Mouse (Mus musculus) frontal cortex, adult (tissue): ENCODE results near the gene Dnaja3.
A peak's percentile ranks its signal among the peaks of the same experiment; 100 is the strongest.

ENCODE experiments used
- ATAC-seq: cut with Nextera tagmentation; 2 replicates; pipeline ENCODE4 v1.9.2; 2017; ENCODE audit warnings: mild to moderate bottlenecking, moderate library complexity, mixed read lengths; ENCODE audit not compliant: low TSS enrichment

Gene Dnaja3

DNA sequence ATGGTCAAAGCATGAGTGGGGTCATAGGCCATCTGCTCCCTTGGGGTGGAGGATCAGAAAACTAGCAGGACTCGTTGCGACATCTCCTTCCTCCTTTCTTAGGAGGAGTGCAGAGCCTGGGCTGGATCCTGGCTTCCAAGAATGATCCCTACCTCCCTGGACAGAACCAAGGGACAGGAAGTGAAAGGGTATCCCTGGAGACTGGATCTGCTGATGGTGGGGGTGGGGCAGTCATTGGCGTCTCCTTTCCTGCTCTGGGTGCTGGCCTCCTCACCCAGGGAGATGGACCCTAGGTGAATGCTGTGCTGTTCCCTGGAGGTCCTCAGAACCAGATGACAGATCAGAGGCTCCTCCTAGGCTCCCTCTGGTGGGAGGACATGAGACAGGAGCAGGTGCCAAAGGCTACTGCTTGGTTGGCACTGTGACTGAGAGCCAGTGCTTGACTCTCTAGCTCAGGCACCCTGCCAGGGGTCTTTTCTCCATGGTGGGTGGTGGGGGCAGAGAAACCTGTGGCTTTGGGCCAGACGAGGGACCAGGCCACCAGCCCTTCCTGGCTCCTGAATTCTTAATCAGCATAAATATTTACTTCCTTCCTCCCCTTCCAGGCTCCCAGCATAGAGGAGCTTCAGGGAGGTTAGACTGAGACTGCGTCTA, 33.2 kb upstream of the Dnaja3 start:
- no peak for ATAC-seq

DNA sequence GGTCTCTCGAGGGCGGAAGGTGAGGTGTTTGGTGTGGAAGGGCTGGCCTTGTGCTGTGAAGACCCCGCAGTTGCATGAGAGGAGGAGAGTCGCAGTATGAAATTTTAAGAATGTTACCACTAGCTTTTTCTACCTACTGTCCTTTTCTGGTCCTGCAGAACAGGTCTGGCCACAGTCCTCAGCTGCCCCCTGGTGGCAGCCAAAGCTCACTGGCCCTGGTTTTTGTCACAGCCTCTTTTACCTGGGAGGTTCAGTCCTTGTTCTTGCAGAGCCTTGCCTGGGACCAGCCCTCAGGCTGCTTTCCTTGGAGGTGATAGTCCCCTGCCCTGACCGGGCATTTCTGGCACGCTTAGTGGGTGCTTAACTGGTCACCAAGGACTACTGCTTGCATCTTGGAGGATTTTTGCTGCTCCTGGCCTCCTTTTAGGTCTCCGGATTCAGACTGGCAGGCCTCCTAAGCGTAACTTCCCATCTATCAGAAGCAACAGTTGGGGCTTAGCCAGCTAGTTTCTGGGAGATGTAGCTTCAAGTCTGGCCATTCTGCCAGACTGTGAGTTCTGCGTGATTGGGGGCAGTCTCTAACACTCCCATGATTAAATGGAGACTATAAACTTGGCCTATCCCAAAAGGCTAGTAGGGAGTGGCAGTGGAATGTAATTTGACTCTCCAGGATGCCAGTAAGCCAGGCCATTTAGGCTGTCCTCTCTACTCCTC, 31.8 kb upstream of the Dnaja3 start:
- ATAC-seq, result peak; percentile 76

DNA sequence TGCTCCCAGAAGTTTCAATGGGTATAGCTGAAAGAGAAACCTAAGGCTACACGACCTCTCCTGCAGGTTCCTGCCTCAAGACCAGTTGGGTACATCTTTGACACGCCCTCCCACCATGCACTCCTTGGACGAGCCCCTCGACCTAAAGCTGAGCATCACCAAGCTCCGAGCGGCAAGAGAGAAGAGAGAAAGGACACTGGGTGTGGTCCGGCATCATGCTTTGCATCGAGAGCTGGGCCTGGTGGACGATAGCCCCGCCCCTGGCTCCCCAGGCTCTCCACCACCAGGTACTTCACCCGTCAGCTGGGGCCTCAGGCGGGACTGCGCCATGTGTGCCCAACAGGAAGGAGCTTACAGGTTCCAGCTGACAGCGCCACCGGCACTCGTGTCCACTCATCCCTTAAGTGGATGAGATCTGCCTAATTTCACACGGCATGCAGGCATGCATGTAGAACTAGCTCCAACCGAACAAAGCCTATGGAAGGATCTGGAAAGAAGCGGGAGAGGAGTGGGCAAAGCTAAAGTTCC, 31.2 kb upstream of the Dnaja3 start:
- no peak for ATAC-seq

DNA sequence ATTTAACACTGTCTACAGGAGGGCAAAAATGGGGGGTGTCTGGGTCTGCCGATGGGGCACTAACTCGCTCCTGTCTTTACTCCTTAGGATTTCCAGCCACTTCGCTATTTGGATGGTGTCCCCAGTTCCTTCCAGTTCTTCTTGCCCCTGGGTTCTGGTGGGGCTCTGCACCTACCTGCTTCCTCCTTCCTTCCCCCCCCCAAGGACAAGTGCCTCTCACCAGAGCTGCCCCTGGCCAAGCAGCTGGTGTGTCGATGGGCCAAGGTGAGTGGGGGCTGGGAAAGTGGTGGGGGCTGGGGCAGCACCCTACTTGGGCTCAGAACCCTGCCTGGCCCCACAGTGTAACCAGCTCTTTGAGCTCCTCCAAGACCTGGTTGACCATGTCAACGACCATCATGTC, 28.6 kb upstream of the Dnaja3 start:
- no peak for ATAC-seq

DNA sequence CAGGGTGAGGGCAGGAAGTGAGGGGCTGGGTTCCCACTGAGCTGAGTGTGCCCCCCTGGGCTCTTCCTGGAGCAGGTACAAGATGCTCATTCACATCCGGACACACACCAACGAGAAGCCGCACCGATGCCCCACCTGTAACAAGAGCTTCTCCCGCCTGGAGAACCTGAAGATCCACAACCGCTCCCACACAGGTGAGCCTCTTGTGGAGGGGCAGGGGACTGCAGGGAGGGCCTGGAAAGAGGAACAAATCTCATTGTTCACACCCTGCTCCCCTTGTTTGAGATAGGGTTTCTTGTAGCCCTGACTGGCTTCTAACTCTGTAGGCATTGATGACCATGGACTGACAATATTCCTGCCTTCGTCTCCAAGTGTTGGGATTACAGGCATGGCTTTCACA, 28.1 kb upstream of the Dnaja3 start:
- ATAC-seq, result no peak

DNA sequence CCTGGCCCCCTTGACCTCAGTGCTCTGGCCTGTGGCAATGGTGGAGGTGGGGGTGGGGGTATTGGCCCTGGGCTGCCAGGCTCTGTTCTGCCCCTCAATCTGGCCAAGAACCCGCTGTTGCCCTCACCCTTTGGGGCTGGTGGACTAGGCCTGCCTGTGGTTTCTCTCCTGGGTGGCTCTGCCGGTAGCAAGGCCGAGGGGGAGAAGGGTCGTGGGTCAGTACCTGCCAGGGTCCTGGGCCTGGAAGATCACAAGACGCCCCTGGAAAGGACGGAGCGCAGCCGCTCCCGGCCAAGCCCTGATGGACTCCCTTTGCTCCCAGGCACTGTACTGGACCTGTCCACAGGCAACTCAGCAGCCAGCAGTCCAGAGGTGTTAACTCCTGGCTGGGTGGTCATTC, 26.1 kb upstream of the Dnaja3 start:
- no peak for ATAC-seq

DNA sequence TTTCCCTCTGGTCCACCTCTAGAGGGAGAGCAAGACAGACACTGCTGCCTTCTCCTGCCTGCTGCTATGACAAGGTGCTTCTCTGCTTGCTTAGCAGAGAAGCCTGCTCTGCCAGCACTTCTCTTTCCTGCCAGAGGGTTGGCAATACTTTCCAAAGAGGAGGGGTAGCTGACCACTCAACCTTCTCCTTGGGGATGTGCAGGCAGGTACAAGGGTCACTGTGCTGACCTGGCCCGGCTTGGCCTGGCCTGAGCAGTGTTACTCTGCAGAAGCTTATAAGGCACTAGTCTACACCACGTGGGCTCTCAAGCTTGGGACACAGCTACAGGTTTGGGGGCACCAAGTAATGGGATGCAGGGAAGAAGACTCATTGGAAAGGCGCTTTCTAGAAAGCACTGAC, 25.1 kb upstream of the Dnaja3 start:
- no peak for ATAC-seq

DNA sequence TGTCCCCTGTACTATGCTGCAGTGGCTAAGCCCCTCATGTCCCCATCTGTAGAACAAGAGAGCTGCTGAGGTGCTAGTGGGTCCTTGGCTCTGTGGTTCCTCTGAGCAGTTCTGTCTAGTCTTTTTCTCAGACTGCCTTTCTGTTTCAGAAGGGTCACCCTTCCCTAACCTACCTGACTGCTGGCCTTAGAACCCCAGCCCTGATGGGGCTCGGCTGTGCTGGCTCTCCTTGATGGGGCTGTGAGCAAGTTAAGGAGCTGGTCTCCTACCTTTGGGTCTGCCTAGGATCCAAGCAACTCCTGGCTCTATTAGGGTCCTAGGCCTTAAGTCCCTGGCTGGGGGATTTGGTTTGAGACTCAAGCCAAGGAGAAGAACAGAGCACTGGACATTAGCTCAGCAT, 24.5 kb upstream of the Dnaja3 start:
- no peak for ATAC-seq

DNA sequence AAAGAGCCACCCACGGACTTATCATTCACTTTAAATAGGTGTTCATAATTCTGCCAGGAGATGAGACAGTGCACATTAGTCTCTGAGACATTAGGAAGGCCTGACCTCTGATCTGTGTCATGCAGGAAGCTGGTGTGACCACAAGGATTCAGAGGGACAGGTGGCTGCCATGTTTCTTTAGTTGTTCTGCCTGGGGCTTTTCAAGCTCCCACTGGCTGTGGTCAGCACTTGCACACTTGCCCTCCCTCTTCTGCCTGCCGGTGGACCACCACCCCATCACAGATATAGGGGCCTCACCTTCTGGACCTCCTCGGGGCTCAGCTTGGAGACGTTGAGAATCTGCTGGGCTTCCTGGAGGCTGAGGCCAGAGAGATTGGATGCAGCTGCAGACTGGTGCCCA, 23.0 kb upstream of the Dnaja3 start:
- no peak for ATAC-seq

DNA sequence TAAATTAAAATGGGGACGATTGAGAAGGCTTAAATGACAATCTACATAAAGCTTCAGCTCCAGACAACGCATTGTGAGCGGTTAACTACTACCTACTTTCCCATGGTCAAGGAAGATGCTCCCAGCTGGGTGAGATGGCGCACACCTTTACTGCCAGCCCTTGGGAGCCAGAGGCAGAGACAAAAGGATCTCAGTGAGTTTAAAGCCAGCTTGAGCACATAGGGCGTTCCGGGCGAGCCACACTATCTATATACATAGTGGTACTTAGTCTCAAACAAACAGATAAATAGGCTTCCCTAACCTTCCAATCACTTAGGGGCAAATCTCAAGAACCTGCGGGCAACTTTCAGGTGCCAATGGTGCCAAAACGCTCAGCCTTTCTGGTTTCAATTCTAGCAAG, 15.7 kb upstream of the Dnaja3 start:
- no peak for ATAC-seq

DNA sequence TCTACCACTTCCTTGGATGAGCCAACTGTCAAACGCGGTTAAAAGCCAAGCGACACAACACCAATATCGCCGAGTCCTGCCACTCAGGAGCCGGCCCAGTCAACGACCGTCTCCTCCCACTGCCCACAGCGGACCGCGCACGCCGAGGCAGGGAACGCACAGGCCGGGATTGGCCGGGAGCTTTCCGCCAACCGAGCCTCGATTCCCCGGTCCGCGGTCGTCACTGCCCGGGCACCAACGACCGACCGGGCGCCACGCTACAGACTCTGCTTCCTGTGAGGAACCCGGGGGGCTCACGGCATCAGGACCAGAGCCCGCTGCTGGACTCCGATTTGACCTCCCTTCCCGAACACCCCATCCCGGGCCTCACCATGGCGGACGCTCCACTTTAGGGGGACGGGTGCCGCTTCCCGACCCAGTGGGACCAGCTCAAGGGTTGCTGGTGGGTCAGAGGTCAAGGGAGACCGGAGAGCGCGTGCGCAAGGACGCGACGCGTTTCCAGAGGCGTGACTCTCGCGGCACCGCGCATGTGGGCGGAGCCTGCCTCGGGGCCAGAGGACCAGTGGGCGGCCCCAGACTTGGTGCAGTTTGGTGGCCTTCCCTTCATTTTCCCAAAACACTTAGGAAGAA, 15.2 kb upstream of the Dnaja3 start, which contains the start of gene Pam16:
TSS of gene Pam16 (minus strand) at position 508 of the 630 bp plus-strand sequence.
- ATAC-seq, result peak; percentile 83

DNA sequence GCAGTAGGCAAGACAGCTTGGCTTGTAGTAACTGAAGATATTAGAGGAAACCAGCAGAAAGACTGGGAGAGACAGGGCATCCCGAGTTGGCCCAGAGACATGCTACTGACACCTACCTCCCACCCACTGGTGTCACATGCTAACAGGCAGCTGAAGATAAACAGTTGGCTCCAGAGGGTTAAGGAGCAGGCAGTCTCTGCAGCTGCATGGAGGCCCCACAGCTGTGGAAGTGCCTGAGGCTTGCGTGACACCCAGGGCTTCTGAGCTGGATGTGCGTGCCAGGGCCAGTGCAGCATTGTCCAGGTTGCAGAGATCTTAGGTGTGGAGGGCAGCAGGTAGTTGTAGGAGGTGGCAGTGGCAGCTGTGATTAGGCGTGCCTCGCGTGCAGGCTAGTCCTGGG, 12.7 kb upstream of the Dnaja3 start:
- no peak for ATAC-seq

DNA sequence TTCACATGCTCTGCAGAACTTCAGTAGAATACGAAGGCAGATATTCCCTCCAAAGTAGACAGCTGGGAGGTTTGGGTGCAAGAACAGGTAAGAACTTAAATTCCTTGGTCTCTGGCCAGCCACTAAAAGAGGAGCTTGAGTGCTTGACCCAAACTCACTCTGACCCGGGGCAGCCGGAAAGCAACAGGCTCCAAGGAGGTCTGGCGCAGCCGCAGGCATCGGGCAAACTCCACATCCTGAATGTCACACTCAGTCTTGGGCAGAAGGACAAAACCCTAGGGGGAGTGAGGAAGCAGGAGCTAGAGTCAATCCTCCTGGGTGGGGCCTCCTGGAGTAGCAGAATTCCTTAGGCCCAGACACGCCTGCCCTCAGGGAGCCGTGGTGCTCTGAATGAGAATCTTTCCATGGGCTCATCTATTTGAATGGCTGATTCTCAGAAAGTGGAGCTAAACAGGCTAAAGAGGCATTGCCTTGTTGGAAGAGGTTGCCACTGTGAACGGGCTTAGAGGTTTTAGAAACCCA, 10.8 kb upstream of the Dnaja3 start:
- ATAC-seq, result no peak

DNA sequence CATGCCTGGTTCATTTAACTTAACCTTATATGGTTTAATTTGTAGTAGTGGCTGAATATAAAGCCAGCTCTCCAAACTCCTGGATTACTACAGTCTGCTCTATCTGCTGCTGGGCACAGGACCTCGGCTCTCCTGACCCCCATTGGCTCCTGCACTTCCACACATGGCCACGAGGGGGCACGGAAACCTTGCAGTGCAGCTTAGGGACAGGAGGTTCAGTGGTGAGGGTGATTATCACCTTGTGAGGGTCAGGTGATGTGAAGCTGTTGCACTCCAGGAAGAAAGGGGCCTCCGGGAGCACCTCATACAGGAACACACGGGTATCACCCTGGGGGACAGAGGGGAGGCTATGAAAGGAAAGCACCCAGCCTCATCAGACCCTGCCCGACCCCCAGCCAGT, 9.8 kb upstream of the Dnaja3 start:
- 0 out of 2 replicates have a peak, but pooled peaks have one; percentile 16 for ATAC-seq

DNA sequence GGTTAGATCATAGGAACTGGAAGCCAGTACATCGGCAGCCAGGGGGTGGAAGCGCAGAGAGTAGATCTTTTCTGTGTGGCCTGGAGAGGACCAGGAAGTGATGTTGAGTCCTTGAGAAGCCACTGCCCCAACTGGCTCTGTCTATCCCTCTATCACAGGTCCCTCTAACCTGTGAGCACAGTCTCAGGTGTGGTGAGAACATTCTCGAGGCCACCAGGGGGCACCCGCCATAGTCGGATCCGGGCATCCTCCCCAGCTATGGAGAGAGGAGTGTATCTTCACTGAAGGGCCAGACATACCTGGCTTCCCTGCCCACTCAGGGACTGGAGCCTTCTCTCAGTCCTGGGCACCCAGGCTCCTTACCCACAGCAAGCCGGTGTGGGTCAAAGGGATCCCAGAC, 7.7 kb upstream of the Dnaja3 start:
- no peak for ATAC-seq

DNA sequence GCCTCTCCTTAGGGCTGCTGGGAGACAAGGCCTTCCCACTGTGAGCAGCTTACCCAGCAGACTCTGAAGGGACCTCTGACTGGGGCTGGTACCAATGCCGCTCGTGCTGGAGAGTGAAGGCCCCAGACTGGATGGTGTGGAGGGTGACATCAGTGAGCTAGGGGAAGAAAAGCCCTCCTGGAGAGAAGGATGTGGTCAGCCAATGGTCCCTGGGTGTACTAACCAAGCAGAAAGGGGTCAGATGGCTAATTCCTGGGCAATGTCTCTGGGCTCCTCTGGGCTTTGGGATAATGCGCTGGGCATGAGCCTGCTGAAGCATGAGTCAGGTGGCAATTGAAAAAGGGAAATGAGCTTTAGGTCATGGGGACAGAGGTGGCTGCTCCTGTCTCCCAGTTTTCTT, 6.1 kb upstream of the Dnaja3 start:
- no peak for ATAC-seq

DNA sequence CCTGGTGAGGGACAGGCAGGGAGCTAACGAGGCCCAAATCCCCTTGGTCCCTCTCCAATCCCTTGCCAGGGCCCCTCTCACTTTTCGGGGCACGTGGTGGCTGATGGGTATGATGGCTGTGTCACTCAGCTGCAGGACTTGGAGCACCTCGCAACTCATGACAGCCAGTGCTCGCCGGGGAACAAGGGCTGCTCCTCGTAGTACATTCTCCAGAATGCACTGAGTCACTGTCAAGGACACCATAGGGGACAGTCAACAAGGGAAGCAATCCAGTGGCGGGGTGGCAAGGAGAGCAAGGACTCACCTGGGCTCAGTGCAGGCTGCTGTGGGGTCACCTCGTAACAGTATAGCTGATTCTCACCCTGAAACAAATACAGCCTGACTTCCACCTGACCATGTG, 5.1 kb upstream of the Dnaja3 start:
- no peak for ATAC-seq

DNA sequence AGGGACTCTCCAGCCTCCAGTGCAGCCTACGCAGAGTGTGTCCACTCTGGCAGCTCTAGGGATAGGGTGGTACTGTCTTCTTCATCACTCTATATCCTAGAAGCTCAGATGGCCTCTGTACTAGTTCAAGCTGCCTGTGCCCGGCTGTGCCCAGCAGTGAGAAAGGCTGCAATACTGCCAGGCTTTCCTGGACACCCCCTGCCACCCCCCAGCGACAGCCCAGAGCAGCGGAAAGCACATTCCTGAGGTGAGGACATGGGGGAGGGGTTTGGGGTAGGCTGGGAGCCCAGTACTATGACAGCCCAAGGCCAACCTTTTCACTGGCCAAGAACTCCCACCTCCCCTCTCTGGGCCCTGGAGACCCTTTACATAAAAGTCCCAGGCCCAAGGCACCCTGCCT, 4.0 kb upstream of the Dnaja3 start:
- ATAC-seq, result no peak

DNA sequence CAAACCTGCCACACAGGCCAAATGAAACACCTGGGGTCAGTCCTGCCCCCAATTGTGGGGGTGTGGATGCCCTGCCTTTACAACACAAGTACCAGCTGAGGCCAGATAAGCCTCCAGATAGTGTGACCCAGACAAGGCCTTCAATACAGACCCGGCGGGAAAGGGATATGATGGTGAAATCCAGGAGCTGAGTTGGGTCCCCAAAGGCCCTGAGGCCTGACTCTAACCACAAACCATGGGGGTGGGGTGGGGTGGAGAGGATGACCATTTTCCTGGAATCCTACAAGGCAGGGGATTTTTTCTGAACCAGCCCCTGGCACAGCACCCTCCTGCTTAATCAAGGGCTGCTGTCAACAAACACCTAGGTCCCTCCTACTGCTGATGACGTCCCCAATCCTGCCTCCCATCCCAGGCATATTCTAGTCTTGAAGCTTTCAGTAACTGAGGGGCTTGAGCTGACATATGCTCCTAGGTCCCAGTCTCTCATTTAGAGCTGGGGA, 848 bp upstream of the Dnaja3 start:
- ATAC-seq, result no peak

DNA sequence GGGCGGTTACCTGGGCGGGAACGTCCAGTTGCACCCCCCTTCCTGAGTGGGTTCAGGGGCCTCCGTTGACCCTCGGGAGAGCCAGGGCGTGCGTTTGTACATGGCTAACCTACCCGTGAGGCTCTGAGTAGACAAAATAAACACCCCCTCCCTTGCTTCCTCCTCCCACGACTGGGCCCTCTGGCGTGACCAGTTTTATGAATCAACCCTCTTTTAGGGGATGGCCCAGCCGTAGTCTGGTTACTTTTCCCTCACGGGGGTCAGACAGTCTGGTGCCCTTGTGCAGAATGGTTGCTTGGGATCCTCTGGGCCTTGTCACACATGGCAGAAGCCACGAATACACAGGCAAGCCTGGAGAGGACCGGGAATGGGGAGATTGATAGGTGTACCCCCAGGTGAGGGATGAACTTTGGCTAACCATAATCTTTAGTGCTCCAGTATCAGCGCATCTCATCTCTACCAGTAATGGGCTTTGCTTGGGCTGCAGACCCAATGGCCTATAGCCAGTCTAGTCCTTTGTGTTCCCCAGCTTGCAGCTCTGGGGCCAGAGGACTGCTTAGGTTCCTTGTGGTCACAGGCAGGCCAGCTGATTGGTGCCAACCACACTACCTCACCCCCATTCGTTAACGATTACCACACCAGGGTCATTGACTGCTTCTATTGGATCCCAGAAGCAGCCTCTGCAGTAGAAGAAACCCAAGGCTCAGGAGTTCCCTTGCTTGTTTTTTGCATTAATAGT, 647 bp downstream of the Dnaja3 start:
- ATAC-seq, result no peak

DNA sequence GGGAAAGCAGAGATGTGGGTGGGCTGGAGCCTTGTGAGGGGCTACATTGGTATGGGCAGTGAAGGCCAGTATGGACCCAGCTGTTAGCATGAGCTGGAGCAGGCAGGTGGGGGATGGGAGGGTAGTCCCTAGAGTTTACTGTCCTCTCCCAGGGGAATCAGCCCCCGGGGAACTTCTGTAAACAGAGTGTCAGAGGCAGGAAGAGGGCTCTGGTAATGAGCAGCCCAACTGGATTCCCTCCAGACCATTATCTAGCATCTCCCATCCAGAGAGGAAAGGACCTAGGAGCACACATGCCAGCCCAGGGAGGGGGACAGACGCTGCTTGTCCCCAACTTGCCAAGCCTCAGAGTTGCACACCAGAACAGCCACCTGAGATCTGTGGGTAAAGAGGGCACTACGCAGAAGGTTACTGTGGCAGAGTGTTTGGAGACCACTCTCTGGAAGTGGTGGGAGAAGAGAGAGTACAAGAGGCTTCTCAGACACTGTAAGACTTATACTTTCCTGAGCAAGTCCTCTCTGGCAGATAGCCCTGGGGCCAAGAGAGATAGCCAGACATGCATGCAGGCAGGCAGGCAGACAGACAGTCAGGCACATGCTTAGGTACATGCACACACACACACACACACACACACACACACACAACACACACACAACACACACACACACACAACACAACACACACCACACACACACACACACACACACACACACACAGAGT, 1.5 kb downstream of the Dnaja3 start:
- no peak for ATAC-seq
